Mouse (Mus musculus): ENCODE measurements at regions not wholly inside any gene's neighbourhood (a gene's known extent, or its start where the extent isn't known, plus 50 kb on each side); places are given as distances from the start of the nearest gene placed in this dataset.

DNA sequence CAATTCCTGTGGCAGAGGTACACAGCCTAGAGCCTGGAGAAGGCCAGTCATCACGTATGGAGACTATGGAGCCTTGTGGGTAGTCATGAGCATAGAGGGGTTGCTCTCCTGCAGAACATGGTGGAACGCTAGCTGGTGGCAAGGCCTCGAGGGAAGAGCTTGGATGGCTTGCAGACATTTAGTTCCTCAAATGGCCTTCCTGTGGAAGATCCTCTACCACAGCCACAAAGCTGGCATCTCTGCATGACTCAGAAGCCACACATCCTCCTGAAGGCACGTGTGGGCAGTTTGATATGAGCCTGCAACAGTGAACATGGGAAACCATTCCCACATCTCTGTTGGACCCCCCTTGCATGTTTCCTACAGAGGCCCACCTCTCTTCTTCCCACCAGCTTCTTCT lies 547.9 kb upstream of the Lrrc6 start:
- DNase-seq = no peak

GRCm38 (mm10) chr15:67048148-67048547 lies 547.4 kb upstream of the Lrrc6 start:
- DNase-seq = no peak

DNA sequence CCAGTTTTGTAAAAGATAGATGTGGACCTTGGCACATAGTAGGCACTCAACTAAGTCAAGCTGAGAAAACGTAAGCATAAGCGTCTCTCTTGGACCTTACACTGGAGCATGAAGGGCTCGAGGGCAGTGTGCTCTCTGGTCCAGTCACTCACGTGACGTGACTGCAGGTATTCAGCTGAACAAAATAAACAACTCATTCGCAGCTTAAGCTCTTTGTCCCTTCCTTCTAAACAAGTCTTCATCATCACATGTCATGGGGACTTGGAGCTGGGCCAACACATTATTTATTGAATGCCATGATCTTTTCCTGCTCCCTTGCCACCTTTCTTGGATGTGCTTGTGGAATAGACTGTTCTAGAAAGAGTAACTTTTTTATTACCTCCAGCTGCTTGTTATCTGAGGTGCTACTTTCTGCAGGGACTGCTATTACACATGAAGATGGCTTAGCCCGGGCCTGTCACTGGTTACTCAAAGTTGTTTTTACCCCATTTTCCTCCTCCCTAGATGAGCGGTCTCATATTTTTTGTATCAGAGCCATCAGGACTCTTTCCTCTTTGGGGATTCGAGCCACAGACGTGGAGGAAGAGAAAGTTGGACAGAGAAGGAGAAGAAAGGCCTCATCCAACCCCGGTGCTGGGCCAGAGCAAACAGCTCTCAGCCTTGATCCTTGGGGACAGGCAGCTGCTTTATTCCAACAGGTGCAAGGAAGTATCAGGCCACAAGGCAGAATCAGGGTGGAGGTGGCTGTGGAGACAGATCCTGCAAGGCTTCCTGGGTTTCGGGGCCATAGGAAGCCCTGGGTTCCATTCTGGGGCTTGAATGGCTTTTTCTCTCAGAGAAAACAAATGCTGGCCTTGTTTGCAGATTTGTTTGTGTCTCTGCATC lies 545.5 kb upstream of the Lrrc6 start:
- peak; percentile 10 for DNase-seq

- DNase-seq = no peak
These were observed 544.6 kb upstream of the Lrrc6 start for GRCm38 (mm10) chr15:67045329-67045728.

DNA sequence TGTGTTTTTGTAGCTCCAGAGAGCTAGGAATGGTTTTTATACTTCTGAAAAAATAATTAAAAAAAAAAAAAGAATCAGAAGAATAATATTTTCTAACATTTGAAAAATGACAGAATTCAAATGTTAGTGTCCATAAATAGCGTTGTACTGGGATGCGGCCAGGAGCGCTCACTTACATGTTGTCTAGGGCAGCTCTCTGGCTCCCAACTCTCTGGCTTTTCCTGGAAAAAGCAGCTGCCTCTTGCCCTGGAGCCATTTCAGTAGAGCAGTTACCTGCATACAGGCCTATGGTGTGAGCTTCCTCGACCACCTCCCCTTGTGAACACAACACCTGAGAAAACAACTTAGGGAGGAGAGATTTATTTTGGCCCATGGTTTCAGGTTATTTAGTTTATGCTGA lies 544.1 kb upstream of the Lrrc6 start:
- no peak for DNase-seq

GRCm38 (mm10) chr15:67042131-67042530 lies 541.4 kb upstream of the Lrrc6 start:
- DNase-seq = peak; percentile 22

DNA sequence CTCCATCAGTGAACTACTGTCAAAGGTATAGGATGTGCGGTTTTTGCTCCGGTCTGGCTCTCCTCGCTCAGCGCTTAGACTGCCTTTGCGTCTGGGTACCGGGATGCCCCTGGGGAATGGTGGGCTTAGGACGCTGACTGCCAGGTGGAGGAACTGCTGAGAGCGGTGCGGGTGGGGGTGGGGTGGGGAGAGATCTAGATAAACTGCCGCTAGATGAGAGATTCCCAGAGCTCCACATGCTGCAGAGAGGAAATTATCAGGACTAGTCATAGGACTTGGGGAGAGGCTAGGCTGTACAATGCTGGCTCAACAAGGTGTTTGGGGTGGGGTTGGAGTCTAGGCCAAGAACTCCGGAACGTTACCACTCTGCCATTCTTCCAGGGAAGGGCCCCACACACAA lies 539.5 kb upstream of the Lrrc6 start:
- peak; percentile 17 for DNase-seq

- peak; percentile 81 for DNase-seq
These were observed 538.8 kb upstream of the Lrrc6 start for GRCm38 (mm10) chr15:67039421-67039907.

GRCm38 (mm10) chr15:67037647-67038046 lies 536.9 kb upstream of the Lrrc6 start:
- DNase-seq = no peak

DNA sequence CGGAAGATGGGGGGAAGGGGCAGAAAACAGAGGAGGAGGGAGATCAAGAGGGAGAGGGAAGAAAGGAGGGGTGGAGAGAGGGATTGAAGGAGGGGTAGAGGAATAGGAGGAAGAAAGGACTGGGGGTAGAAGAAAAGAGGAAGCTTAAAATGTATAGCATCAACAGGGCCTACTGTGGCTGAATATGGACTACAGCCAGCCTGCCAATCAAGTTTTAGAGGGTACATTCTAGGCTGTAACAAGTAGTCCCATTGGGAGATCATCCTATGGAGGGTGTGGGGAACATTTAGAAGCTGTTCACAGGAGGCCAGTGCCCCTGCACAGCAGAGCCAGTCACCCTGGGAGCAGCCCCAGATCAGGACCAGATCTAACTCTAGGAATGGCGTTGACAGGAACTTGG lies 535.6 kb upstream of the Lrrc6 start:
- no peak for DNase-seq

- no peak for DNase-seq
These were observed 533.2 kb upstream of the Lrrc6 start for GRCm38 (mm10) chr15:67033936-67034335.

- DNase-seq = no peak
These were observed 531.3 kb upstream of the Lrrc6 start for GRCm38 (mm10) chr15:67031866-67032526.

DNA sequence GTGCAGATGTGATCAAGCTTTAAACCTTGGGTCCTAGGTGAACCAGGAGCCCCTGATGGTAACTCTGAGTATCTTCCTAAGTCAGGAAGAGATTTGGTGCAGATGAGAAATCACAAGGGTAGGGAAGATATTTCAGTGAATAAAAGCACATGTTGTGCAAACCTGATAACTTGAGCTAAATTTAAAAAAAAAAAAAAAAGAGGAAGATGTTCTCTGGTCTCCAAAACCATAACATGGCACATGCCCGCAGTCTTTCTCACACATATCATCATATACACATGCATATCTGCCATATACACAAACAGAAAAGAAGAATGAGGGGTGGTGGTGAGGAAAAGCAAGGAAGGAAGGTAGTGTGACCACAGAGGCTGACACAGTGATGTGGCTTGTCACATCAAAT lies 530.3 kb upstream of the Lrrc6 start:
- DNase-seq = no peak

DNA sequence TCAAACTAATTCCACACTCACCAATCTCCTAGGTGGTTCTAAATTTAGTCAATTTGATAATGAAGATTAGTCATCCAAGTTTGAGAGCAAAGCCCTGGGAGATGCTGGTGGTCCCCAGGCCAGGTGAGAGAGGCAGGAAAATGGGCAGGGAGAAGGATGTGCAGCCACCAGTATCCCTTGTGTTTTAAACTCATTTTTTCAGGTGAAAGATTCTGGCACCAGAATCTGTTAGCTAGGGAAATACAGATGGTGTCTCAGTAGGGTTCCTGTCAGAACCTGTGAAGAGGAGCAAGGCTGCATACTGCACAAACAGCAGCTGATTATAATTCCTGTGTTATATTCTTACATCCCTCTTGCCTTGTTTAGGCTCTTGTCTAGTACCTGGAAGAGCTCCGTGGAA lies 527.5 kb upstream of the Lrrc6 start:
- no peak for DNase-seq

DNA sequence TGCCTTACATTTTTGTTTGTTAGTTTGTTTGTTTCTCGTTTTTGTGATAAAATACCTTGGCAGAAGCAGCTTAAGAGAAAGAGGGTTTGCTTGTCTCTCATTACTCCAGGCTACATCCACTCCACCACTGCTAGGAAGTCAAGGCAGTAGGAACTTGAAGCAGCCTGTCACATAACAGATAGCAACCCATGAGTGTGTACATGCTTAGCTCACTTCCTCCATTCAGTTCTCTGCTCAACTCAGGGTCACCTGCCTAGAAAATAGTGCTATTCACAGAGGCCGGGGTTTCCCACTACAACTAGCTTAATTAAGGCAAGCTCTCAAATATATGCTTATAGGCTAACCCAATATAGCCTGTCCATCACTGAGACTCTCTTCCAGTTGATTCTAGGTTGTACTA lies 527.0 kb upstream of the Lrrc6 start:
- no peak for DNase-seq

DNA sequence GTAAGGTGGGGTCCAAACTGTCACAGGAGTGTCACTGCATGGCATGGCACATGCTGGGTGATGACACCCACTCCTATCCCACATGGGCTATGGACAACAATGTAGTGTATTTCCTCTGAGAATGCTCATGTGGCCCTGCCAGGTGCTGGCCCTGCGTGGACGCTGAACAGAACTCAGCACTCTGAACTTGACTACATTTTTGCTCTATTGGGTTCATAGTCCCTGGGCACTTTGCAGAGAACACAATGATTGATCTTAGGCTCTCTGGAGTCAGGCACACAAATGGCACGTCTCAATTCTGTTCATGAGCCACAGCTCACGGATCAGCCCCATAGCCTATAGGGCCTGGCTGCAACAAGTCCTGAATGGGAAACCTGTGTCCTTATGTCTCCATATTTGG lies 525.0 kb upstream of the Lrrc6 start:
- DNase-seq = no peak

- no peak for DNase-seq
These were observed 523.7 kb upstream of the Lrrc6 start for GRCm38 (mm10) chr15:67024386-67024785.

DNA sequence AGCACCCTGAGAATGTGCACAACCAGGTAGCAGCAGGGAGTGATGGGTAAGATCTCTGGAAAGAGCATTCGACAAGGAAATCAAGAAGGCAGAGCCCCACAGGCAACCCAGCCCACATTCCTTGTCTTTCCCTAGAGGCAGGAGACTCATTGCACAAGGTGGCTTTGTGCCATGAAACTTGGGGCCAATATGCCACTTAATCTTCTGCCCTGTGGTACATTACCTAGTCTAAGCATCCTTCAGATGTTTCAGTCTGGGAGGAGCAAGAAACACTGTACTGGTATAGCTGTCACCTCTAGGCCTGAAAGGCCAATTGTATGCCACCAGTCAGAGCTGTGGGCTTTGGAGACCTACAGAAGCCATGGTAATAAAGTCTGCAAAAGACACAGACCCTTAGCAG lies 522.4 kb upstream of the Lrrc6 start:
- DNase-seq = no peak

GRCm38 (mm10) chr15:67021391-67021790 lies 520.7 kb upstream of the Lrrc6 start:
- DNase-seq = no peak

DNA sequence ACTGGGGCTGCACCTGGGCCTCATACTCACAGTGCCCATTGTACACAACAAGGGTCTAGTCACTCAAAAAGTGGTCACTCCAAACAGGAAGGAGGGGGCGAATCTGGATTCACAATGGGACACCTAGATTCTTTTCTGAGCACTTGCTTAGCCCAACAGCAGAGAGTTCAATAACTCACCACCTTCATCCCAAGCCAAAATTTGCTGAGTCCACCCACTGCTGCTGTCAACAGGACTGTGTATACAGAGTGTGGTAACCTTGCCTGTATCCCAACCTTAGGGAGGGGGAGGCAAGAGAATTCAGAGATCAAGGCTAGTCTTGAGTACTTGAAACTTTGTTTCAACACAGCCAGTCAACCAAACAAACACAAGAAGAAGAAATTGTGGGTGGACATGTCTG lies 519.2 kb upstream of the Lrrc6 start:
- DNase-seq = no peak

DNA sequence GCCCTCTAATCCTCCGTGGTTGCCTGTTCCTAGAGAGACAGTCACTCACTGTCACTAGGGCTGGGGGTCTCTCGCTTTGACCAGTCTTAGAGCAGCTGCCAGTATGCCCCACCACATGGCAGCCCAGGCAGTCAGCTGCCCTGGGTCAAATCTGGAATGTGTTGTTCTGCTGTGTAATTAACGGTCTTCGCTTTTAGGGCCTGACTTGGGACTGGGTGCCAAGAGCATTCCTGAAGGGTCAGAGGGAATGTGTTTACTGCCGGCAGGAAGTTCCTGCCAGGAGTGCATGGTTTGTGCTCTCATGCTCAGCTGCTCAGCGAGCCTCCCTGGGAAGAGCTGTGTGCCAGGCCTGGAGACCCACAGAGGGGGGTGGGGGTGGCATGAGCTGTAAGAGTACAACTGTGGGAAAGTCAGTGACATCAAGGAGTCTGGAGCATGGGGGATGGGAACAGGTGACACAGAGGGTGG lies 518.5 kb upstream of the Lrrc6 start:
- peak; percentile 65 for DNase-seq

Measured in retina, postnatal 1 day (tissue).